Mouse (Mus musculus): ENCODE results near the gene Spaca3.

GRCm38 (mm10) chr11:80872509-80873474 lies 14.6 kb downstream of the Spaca3 start:
- TF ChIP-seq CTCF (IDR thresholded peaks at IDR 0.05; ENCODE audit: low read depth, low read length) (peak; percentile 86), POLR2A (IDR thresholded peaks at IDR 0.05; ENCODE audit: extremely low read depth, insufficient read depth, low read length) (no peak)

All from liver, adult 2 months (tissue).